In the genomic region with DNA sequence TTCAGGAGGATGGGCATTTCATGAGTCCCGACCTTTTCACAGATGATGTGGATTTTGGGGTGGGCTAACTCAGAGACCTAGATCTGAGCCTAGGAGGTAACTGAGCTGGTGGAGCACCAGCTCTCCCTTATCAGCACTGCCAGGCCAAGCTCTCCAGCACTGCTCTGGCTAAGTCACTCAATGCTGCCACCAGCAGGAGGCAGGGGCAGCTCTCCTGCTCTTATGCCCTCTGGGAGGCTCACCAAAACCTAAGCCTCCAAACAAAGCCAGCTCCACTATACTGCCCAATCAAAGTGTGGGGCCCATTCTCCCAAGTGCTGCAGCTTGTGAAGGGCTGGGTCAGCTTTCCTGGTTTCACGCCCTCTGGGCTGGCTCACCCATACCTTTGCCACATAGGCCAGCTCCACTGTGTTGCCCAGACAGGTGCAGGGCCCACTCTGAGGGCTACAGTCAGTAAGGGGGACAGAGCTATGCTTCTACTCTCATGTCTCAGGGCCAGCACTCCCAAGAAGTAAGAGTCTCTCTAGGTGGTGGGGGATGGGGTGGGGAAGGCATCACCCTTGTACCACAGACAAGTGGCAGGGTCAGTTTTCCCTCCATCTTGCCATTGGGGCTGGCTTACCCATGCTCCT, we compare ENCODE assay signal across 15 mouse cellular contexts. TPM values are rescaled to one million over a fixed set of nuclear protein-coding genes. Genes with fewer than 3 reads are reported as not detected.
DNase-seq lines count a peak whose midpoint lies in the region; ATAC-seq and TF ChIP-seq lines count a peak whose summit lies in the region.
"Had no signal": no experiment of that assay in that cellular context is flagged by ENCODE, and none has a peak within 500 bp of the region (broad histone marks: within the 10 kb centered on the region; RNA-seq: fewer than 3 reads in every experiment).

No protein-coding gene starts in this region.

- H3K9ac ChIP-seq in hindbrain, postnatal 0 days (replicated peaks; ENCODE audit: low read length): no peak overlapping the region
- no peak overlapping the region for H3K9ac ChIP-seq in hindbrain, embryonic 16.5 days (ENCODE audit: low read depth, low read length)
- no peak overlapping the region for H3K9ac ChIP-seq in liver, embryonic 12.5 days
- H3K9ac ChIP-seq: hindbrain, embryonic 13.5 days had no signal

- peak; percentile 8; the same call in 1 of the 2 replicates for TF ChIP-seq CTCF in hindbrain, postnatal 0 days (IDR thresholded peaks at IDR 0.05; ENCODE audit: low read depth)
- peak; percentile 31; the same call in 1 of the 2 replicates for TF ChIP-seq CTCF in bone marrow, adult 2 months (IDR thresholded peaks at IDR 0.05; ENCODE audit: control insufficient read depth, insufficient read depth, low read length)

- H3K9me3 ChIP-seq in hindbrain, postnatal 0 days (ENCODE audit: low read length): no peaks in the 10 kb centered on the region
- no peaks in the 10 kb centered on the region for H3K9me3 ChIP-seq in hindbrain, embryonic 16.5 days (ENCODE audit: control insufficient read depth, low read length)
- H3K9me3 ChIP-seq in liver, embryonic 12.5 days (replicated peaks): no peaks in the 10 kb centered on the region
- H3K9me3 ChIP-seq: hindbrain, embryonic 13.5 days; limb, embryonic 10.5 days had no signal

- TF ChIP-seq POLR2A in bone marrow, adult 2 months (IDR thresholded peaks at IDR 0.05; ENCODE audit: borderline replicate concordance, control insufficient read depth, low read depth, low read length): no peak

- no peak overlapping the region for H3K27ac ChIP-seq in hindbrain, postnatal 0 days
- H3K27ac ChIP-seq in hindbrain, embryonic 16.5 days (ENCODE audit: low read depth, low read length): no peak overlapping the region
- H3K27ac ChIP-seq in bone marrow, adult 2 months (ENCODE audit: control insufficient read depth, insufficient read depth, low read depth, low read length, poor library complexity): no peak overlapping the region
- H3K27ac ChIP-seq in liver, embryonic 12.5 days: no peak overlapping the region
- H3K27ac ChIP-seq: gastrocnemius, adult 2 months; hindbrain, embryonic 13.5 days; limb, embryonic 10.5 days had no signal

- H3K4me3 ChIP-seq in hindbrain, postnatal 0 days (ENCODE audit: low read length): no peak overlapping the region
- no peak overlapping the region for H3K4me3 ChIP-seq in hindbrain, embryonic 16.5 days (ENCODE audit: low read length)
- H3K4me3 ChIP-seq in bone marrow, adult 2 months (replicated peaks; ENCODE audit: control insufficient read depth, low read depth, low read length): no peak overlapping the region
- H3K4me3 ChIP-seq in liver, embryonic 12.5 days: no peak overlapping the region
- H3K4me3 ChIP-seq: gastrocnemius, adult 2 months; hindbrain, embryonic 13.5 days; limb, embryonic 10.5 days had no signal

- no peaks in the 10 kb centered on the region for H3K27me3 ChIP-seq in hindbrain, postnatal 0 days (ENCODE audit: insufficient read depth, low read length)
- no peaks in the 10 kb centered on the region for H3K27me3 ChIP-seq in hindbrain, embryonic 16.5 days (replicated peaks; ENCODE audit: control insufficient read depth, insufficient read depth, low read length)
- H3K27me3 ChIP-seq in liver, embryonic 12.5 days (replicated peaks): no peaks in the 10 kb centered on the region
- H3K27me3 ChIP-seq: hindbrain, embryonic 13.5 days had no signal

- no peaks in the 10 kb centered on the region for H3K36me3 ChIP-seq in hindbrain, postnatal 0 days (ENCODE audit: insufficient read depth, low read length)
- H3K36me3 ChIP-seq in hindbrain, embryonic 16.5 days (ENCODE audit: control insufficient read depth, insufficient read depth, low read length): no peaks in the 10 kb centered on the region
- no peaks in the 10 kb centered on the region for H3K36me3 ChIP-seq in liver, embryonic 12.5 days
- H3K36me3 ChIP-seq: hindbrain, embryonic 13.5 days; limb, embryonic 10.5 days had no signal

- WGBS in hindbrain, postnatal 0 days: 75% methylated on average over 2 of the region's 2 CpGs
- 76% methylated on average over 2 of the region's 2 CpGs for WGBS in hindbrain, embryonic 16.5 days
- WGBS in bone marrow, adult 2 months: 73% methylated on average over 2 of the region's 2 CpGs
- whole genome bisulfite sequencing in liver, embryonic 12.5 days (ENCODE audit: insufficient replicate concordance): 53% methylated on average over 2 of the region's 2 CpGs

- ATAC-seq in hindbrain, postnatal 0 days: no peak
- no peak for ATAC-seq in hindbrain, embryonic 16.5 days
- peak; percentile 84 for ATAC-seq in liver, embryonic 12.5 days

- DNase-seq in hindbrain, postnatal 0 days (ENCODE audit: low spot score): no peak
- peak; percentile 58 for DNase-seq in 416B (ENCODE audit: low read depth)
- no peak for DNase-seq in ovary, postnatal 36 days (ENCODE audit: low spot score)
- DNase-seq in spleen, adult 12 weeks (ENCODE audit: low spot score): no peak
- no peak for DNase-seq in urinary bladder, postnatal 4 days (ENCODE audit: low spot score in 2 of 2)
- DNase-seq: cerebellum, adult 9-10 months; gastrocnemius, adult 2 months; kidney, adult 9 months; thymus, postnatal 14 days had no signal

- H3K4me2 ChIP-seq in hindbrain, postnatal 0 days (ENCODE audit: low read depth, low read length): no peak overlapping the region
- H3K4me2 ChIP-seq in hindbrain, embryonic 16.5 days (ENCODE audit: low read length): no peak overlapping the region
- H3K4me2 ChIP-seq in liver, embryonic 12.5 days: no peak overlapping the region
- H3K4me2 ChIP-seq: heart, embryonic 11.5 days; hindbrain, embryonic 13.5 days had no signal

- H3K4me1 ChIP-seq in hindbrain, postnatal 0 days (ENCODE audit: insufficient read depth, low read length): no peaks in the 10 kb centered on the region
- no peaks in the 10 kb centered on the region for H3K4me1 ChIP-seq in hindbrain, embryonic 16.5 days (ENCODE audit: control insufficient read depth, insufficient read depth, low read depth, low read length)
- H3K4me1 ChIP-seq in bone marrow, adult 2 months (ENCODE audit: control insufficient read depth, insufficient read depth, low read length): no peaks in the 10 kb centered on the region
- H3K4me1 ChIP-seq in liver, embryonic 12.5 days: peaks cover 30% of the 10 kb centered on the region
- H3K4me1 ChIP-seq: hindbrain, embryonic 13.5 days; limb, embryonic 10.5 days had no signal

RNA-seq across cellular contexts. Expression of gene Ssb, which starts 9.8 kb away (rescaled TPM):
- total RNA-seq in hindbrain, postnatal 0 days (2014; rRNA removed): 32.2 and 49.2 TPM in 2 replicates
- 288 and 322 TPM in 2 replicates for polyA plus RNA-seq in hindbrain, postnatal 0 days (2015; fragmentation: Nextera tagmentation; extraction: Ambion mirVana)
- 212 and 239 TPM in 2 replicates for polyA plus RNA-seq in hindbrain, embryonic 16.5 days (2015; fragmentation: Nextera tagmentation; extraction: Ambion mirVana)
- 186 and 240 TPM in 2 replicates for polyA plus RNA-seq in bone marrow, adult 2 months (2011; ENCODE audit: insufficient read depth, insufficient read length, low replicate concordance, missing spikeins)
- polyA plus RNA-seq in liver, embryonic 12.5 days (2016; fragmentation: Nextera tagmentation; extraction: Ambion mirVana): 219 and 226 TPM in 2 replicates

RNA-seq across cellular contexts. Expression of gene Klhl23, which starts 29.8 kb away (rescaled TPM):
- total RNA-seq in hindbrain, postnatal 0 days (2014; rRNA removed): 104 and 130 TPM in 2 replicates
- 71.8 and 83.3 TPM in 2 replicates for polyA plus RNA-seq in hindbrain, postnatal 0 days (2015; fragmentation: Nextera tagmentation; extraction: Ambion mirVana)
- polyA plus RNA-seq in hindbrain, embryonic 16.5 days (2015; fragmentation: Nextera tagmentation; extraction: Ambion mirVana): 96.3 and 98.2 TPM in 2 replicates
- polyA plus RNA-seq in bone marrow, adult 2 months (2011; ENCODE audit: insufficient read depth, insufficient read length, low replicate concordance, missing spikeins): 4.9 and 6.2 TPM in 2 replicates
- 31.3 and 31.9 TPM in 2 replicates for polyA plus RNA-seq in liver, embryonic 12.5 days (2016; fragmentation: Nextera tagmentation; extraction: Ambion mirVana)

RNA-seq across cellular contexts. Expression of gene Mettl5, which starts 33.9 kb away (rescaled TPM):
- 10.9 and 14.1 TPM in 2 replicates for total RNA-seq in hindbrain, postnatal 0 days (2014; rRNA removed)
- polyA plus RNA-seq in hindbrain, postnatal 0 days (2015; fragmentation: Nextera tagmentation; extraction: Ambion mirVana): 39.4 TPM in 2 replicates
- 31.1 and 34.8 TPM in 2 replicates for polyA plus RNA-seq in hindbrain, embryonic 16.5 days (2015; fragmentation: Nextera tagmentation; extraction: Ambion mirVana)
- 8.8 and 10.8 TPM in 2 replicates for polyA plus RNA-seq in bone marrow, adult 2 months (2011; ENCODE audit: insufficient read depth, insufficient read length, low replicate concordance, missing spikeins)
- 46.1 and 47.5 TPM in 2 replicates for polyA plus RNA-seq in liver, embryonic 12.5 days (2016; fragmentation: Nextera tagmentation; extraction: Ambion mirVana)

RNA-seq across cellular contexts. Expression of gene Ubr3, which starts 45.5 kb away (rescaled TPM):
- total RNA-seq in hindbrain, postnatal 0 days (2014; rRNA removed): 32.5 and 35.1 TPM in 2 replicates
- polyA plus RNA-seq in hindbrain, postnatal 0 days (2015; fragmentation: Nextera tagmentation; extraction: Ambion mirVana): 15.3 and 17.5 TPM in 2 replicates
- polyA plus RNA-seq in hindbrain, embryonic 16.5 days (2015; fragmentation: Nextera tagmentation; extraction: Ambion mirVana): 13.4 and 15.8 TPM in 2 replicates
- 17.1 and 20.8 TPM in 2 replicates for polyA plus RNA-seq in bone marrow, adult 2 months (2011; ENCODE audit: insufficient read depth, insufficient read length, low replicate concordance, missing spikeins)
- polyA plus RNA-seq in liver, embryonic 12.5 days (2016; fragmentation: Nextera tagmentation; extraction: Ambion mirVana): 7.7 and 9.2 TPM in 2 replicates
